Comparison of ENCODE assay signal across 27 mouse cellular contexts in the genomic region with DNA sequence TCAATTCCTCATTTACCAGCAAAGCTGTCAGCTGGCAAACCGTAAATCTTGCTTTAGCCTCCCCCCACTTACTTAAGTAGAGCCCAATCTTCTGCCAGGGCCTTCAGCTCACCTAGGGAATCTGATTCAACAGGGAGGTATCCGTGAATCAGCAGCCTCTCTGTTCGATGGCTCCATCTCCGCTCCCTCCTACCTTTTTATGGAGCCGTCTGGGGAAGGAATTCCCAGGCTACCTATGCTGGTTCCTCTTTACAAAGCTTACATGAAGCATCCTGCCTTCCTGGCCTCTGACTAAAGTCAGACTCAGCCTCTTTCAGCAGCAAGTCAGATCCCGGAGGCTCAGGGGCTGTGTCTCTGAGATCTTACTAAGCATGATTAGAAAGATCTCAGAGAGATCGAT.
DNase-seq lines count a peak whose midpoint lies in the region; ATAC-seq and TF ChIP-seq lines count a peak whose summit lies in the region.
"Had no signal": no experiment of that assay in that cellular context is flagged by ENCODE, and none has a peak within 500 bp of the region (broad histone marks: within the 10 kb centered on the region; RNA-seq: fewer than 3 reads in every experiment).

No protein-coding gene starts in this region.

- H3K9me3 ChIP-seq in neural tube, embryonic 13.5 days, result no peaks in the 10 kb centered on the region
- no peaks in the 10 kb centered on the region for H3K9me3 ChIP-seq in neural tube, embryonic 15.5 days (replicated peaks)
- H3K9me3 ChIP-seq: embryonic facial prominence, embryonic 15.5 days; forebrain, embryonic 12.5 days; intestine, embryonic 15.5 days; limb, embryonic 13.5 days; lung, embryonic 15.5 days; midbrain, embryonic 12.5 days had no signal

- WGBS in neural tube, embryonic 13.5 days, result 82% methylated on average over 7 of the region's 7 CpGs
- WGBS in neural tube, embryonic 15.5 days, result 75% methylated on average over 7 of the region's 7 CpGs

- no peak overlapping the region for H3K4me3 ChIP-seq in layer of hippocampus, adult 2 months
- no peak overlapping the region for H3K4me3 ChIP-seq in neural tube, embryonic 13.5 days
- H3K4me3 ChIP-seq in neural tube, embryonic 15.5 days (replicated peaks), result no peak overlapping the region
- H3K4me3 ChIP-seq: embryonic facial prominence, embryonic 15.5 days; forebrain, embryonic 12.5 days; intestine, embryonic 15.5 days; limb, embryonic 13.5 days; lung, embryonic 15.5 days; midbrain, embryonic 12.5 days had no signal

- no peak for ATAC-seq in neural tube, embryonic 13.5 days (ENCODE audit: low read depth)
- no peak for ATAC-seq in neural tube, embryonic 15.5 days (ENCODE audit: low FRiP score)
- ATAC-seq: intestine, embryonic 15.5 days had no signal

- H3K4me2 ChIP-seq in neural tube, embryonic 13.5 days, result no peak overlapping the region
- no peak overlapping the region for H3K4me2 ChIP-seq in neural tube, embryonic 15.5 days
- H3K4me2 ChIP-seq: embryonic facial prominence, embryonic 15.5 days; forebrain, embryonic 12.5 days; heart, embryonic 11.5 days; intestine, embryonic 15.5 days; limb, embryonic 13.5 days; liver, embryonic 11.5 days; lung, embryonic 15.5 days; midbrain, embryonic 12.5 days had no signal

- no peak for TF ChIP-seq CTCF in layer of hippocampus, adult 2 months (conservative IDR thresholded peaks at IDR 0.05)

- H3K27ac ChIP-seq in layer of hippocampus, adult 2 months, result peak overlapping the region; percentile 10; the same call in 1 of the 2 replicates
- H3K27ac ChIP-seq in neural tube, embryonic 13.5 days (replicated peaks), result 0 out of 2 replicates have a peak overlapping the region, but pooled peaks have one; percentile 9
- no peak overlapping the region for H3K27ac ChIP-seq in neural tube, embryonic 15.5 days (replicated peaks)
- H3K27ac ChIP-seq: embryonic facial prominence, embryonic 15.5 days; forebrain, embryonic 12.5 days; intestine, embryonic 15.5 days; limb, embryonic 13.5 days; lung, embryonic 15.5 days; midbrain, embryonic 12.5 days had no signal

- H3K4me1 ChIP-seq in neural tube, embryonic 13.5 days (replicated peaks), result peaks cover 19% of the 10 kb centered on the region; the same call in 1 of the 2 replicates
- H3K4me1 ChIP-seq in neural tube, embryonic 15.5 days, result peaks cover 18% of the 10 kb centered on the region
- H3K4me1 ChIP-seq: embryonic facial prominence, embryonic 15.5 days; intestine, embryonic 15.5 days; midbrain, embryonic 12.5 days had no signal

- H3K9ac ChIP-seq in neural tube, embryonic 13.5 days, result no peak overlapping the region
- H3K9ac ChIP-seq in neural tube, embryonic 15.5 days (replicated peaks), result no peak overlapping the region
- H3K9ac ChIP-seq: embryonic facial prominence, embryonic 15.5 days; forebrain, embryonic 12.5 days; forebrain, postnatal 0 days; intestine, embryonic 15.5 days; limb, embryonic 13.5 days; lung, embryonic 15.5 days; midbrain, embryonic 12.5 days had no signal

- H3K36me3 ChIP-seq in neural tube, embryonic 13.5 days, result no peaks in the 10 kb centered on the region
- H3K36me3 ChIP-seq in neural tube, embryonic 15.5 days, result no peaks in the 10 kb centered on the region
- H3K36me3 ChIP-seq: embryonic facial prominence, embryonic 15.5 days; forebrain, embryonic 12.5 days; G1E; intestine, embryonic 15.5 days; limb, embryonic 13.5 days; lung, embryonic 15.5 days; midbrain, embryonic 12.5 days had no signal

- intact Hi-C loops in heart, postnatal 10 days (cut with DNase I), result no loop called here

- DNase-seq in heart, adult 11 months, result peak; percentile 63
- no peak for DNase-seq in heart, postnatal 10 days
- DNase-seq in layer of hippocampus, adult 2 months (ENCODE audit: low spot score in 2 of 2), result no peak
- no peak for DNase-seq in layer of hippocampus, adult 9-11 months
- no peak for DNase-seq in MN1 (ENCODE audit: low spot score)
- DNase-seq: adrenal gland, postnatal 14 days; cerebellum, adult 11-12 months; cerebellum, adult 9-11 months; embryo, embryonic 11 days; forebrain, postnatal 0 days; heart, postnatal 4 days; kidney, adult 2 months; kidney, postnatal 10 days; retina, postnatal 1 day; right cerebral cortex, postnatal 14 days; thymus, postnatal 14 days had no signal

- no peaks in the 10 kb centered on the region for H3K27me3 ChIP-seq in neural tube, embryonic 13.5 days
- H3K27me3 ChIP-seq in neural tube, embryonic 15.5 days (replicated peaks), result no peaks in the 10 kb centered on the region
- H3K27me3 ChIP-seq: embryonic facial prominence, embryonic 15.5 days; forebrain, embryonic 12.5 days; intestine, embryonic 15.5 days; limb, embryonic 13.5 days; lung, embryonic 15.5 days; midbrain, embryonic 12.5 days had no signal
